Mouse (Mus musculus) neural tube, embryonic 15.5 days (tissue): ENCODE data around the gene Gm39566. TPM values are rescaled to one million over a fixed set of nuclear protein-coding genes. Genes with fewer than 3 reads are reported as not detected.

Experiments
- ATAC-seq: fragments of 200-750 bp; cut with Nextera tagmentation; 2 replicates; pipeline ENCODE4 v1.8.0; 2017; ENCODE audit warnings: mild to moderate bottlenecking, moderate TSS enrichment, moderate library complexity; ENCODE audit not compliant: low FRiP score
- H3K27ac ChIP-seq: fragments of 300-500 bp; sonication (generic); replicated peaks from 2 replicates; pipeline ENCODE4 v1.5.1; 2015; ENCODE audit warnings: mild to moderate bottlenecking, inconsistent platforms
- H3K27me3 ChIP-seq: fragments of 300-500 bp; sonication (generic); replicated peaks from 2 replicates; pipeline ENCODE4 v1.6.1; 2015; ENCODE audit warnings: inconsistent platforms
- H3K36me3 ChIP-seq: fragments of 300-500 bp; sonication (generic); 2 replicates; pipeline ENCODE4 v1.6.1; 2015; ENCODE audit warnings: inconsistent platforms
- H3K4me1 ChIP-seq: fragments of 300-500 bp; sonication (generic); 2 replicates; pipeline ENCODE4 v1.6.1; 2015; ENCODE audit warnings: inconsistent platforms
- H3K4me2 ChIP-seq: fragments of 300-500 bp; sonication (generic); 2 replicates; pipeline ENCODE4 v1.6.1; 2015; ENCODE audit warnings: inconsistent platforms, mild to moderate bottlenecking, moderate library complexity
- H3K4me3 ChIP-seq: fragments of 300-500 bp; sonication (generic); replicated peaks from 2 replicates; pipeline ENCODE4 v1.5.1; 2015; ENCODE audit warnings: mild to moderate bottlenecking, inconsistent platforms
- H3K9ac ChIP-seq: fragments of 300-500 bp; sonication (generic); replicated peaks from 2 replicates; pipeline ENCODE4 v1.6.1; 2015; ENCODE audit warnings: mild to moderate bottlenecking, inconsistent platforms
- H3K9me3 ChIP-seq: fragments of 300-500 bp; sonication (generic); replicated peaks from 2 replicates; pipeline ENCODE4 v1.6.1; 2016; ENCODE audit warnings: inconsistent platforms
- WGBS: fragments of 180-500 bp; shearing (Covaris S2); methylation state at CpG from one replicate; pipeline ENCODE4 v1.1.7; 2015; ENCODE audit warnings: mixed read lengths; 5-methylcytosine and 5-hydroxymethylcytosine counted together
- polyA plus RNA-seq: library from polyadenylated mRNA; unstranded; fragments of >200 nt; fragmentation: Nextera tagmentation; extraction: Ambion mirVana; gene quantifications from 2 replicates; pipeline ENCODE4 v1.2.1, GENCODE M21; 2015

Gm39566 gene
- polyA plus RNA-seq, 1 experiment from 2014 or later = not detected

GRCm38 (mm10) chr11:69767625-69767909 lies 47.5 kb downstream of the Gm39566 start:
- Histone ChIP-seq H3K4me2 (peak overlapping the region; percentile 74), H3K4me1 (peaks cover 33% of the 10 kb centered on the region), H3K9ac (0 out of 2 replicates have a peak overlapping the region, but pooled peaks have one; percentile 7), H3K27ac (no peak overlapping the region), H3K27me3 (no peaks in the 10 kb centered on the region), H3K36me3 (no peaks in the 10 kb centered on the region), H3K9me3 (no peaks in the 10 kb centered on the region), H3K4me3 (peak overlapping the region; percentile 71; the same call in 1 of the 2 replicates)
- no peak for ATAC-seq
- 63% methylated on average over 4 of the region's 4 CpGs for WGBS

GRCm38 (mm10) chr11:69766872-69767624 lies 48.0 kb downstream of the Gm39566 start:
- 64% methylated on average over 13 of the region's 13 CpGs for WGBS
- Histone ChIP-seq H3K9me3 (no peaks in the 10 kb centered on the region), H3K27ac (peak overlapping the region; percentile 89), H3K4me2 (peak overlapping the region; percentile 74), H3K4me3 (peak overlapping the region; percentile 71), H3K36me3 (no peaks in the 10 kb centered on the region), H3K4me1 (peaks cover 33% of the 10 kb centered on the region), H3K27me3 (no peaks in the 10 kb centered on the region), H3K9ac (peak overlapping the region; percentile 92)
- 0 out of 2 replicates have a peak, but pooled peaks have one; percentile 13 for ATAC-seq

- Histone ChIP-seq H3K4me2 (peak overlapping the region; percentile 74), H3K4me3 (peak overlapping the region; percentile 71), H3K36me3 (no peaks in the 10 kb centered on the region), H3K9ac (peak overlapping the region; percentile 92), H3K27ac (peak overlapping the region; percentile 89), H3K4me1 (peaks cover 33% of the 10 kb centered on the region), H3K9me3 (no peaks in the 10 kb centered on the region), H3K27me3 (no peaks in the 10 kb centered on the region)
- 0% methylated on average over 32 of the region's 37 CpGs for WGBS
- ATAC-seq = peak; percentile 88
These were observed 48.9 kb downstream of the Gm39566 start for GRCm38 (mm10) chr11:69766126-69766609.

- H3K36me3 ChIP-seq = no peaks in the 10 kb centered on the region
- H3K4me2 ChIP-seq = peak within 1 kb of the TSS; percentile 74
- WGBS = 17% methylated on average over 35 of the region's 55 CpGs
- no peaks in the 10 kb centered on the region for H3K27me3 ChIP-seq
- peak; percentile 58 for ATAC-seq
- H3K9ac ChIP-seq = peak within 1 kb of the TSS; percentile 92
- H3K4me3 ChIP-seq = peak within 1 kb of the TSS; percentile 71
- H3K27ac ChIP-seq = peak within 1 kb of the TSS; percentile 89
- peaks cover 37% of the 10 kb centered on the region for H3K4me1 ChIP-seq
- H3K9me3 ChIP-seq = no peaks in the 10 kb centered on the region
These were observed 49.6 kb downstream of the Gm39566 start, which contains the start of gene Zbtb4 for GRCm38 (mm10) chr11:69765221-69766125. Gene Zbtb4, plus strand, starts transcription at chr11:69765912.

- H3K27ac ChIP-seq = no peak overlapping the region
- no peak overlapping the region for H3K9ac ChIP-seq
- no peak overlapping the region for H3K4me2 ChIP-seq
- no peaks in the 10 kb centered on the region for H3K27me3 ChIP-seq
- no peaks in the 10 kb centered on the region for H3K9me3 ChIP-seq
- no peaks in the 10 kb centered on the region for H3K36me3 ChIP-seq
- peaks cover 47% of the 10 kb centered on the region for H3K4me1 ChIP-seq
- no peak overlapping the region for H3K4me3 ChIP-seq
- no peak for ATAC-seq
- WGBS = 73% methylated on average over 7 of the region's 7 CpGs
These were observed 51.5 kb downstream of the Gm39566 start for GRCm38 (mm10) chr11:69763551-69763950.

- Histone ChIP-seq H3K4me3 (no peak within 1 kb of the TSS), H3K4me2 (no peak within 1 kb of the TSS), H3K9me3 (no peaks in the 10 kb centered on the region), H3K9ac (0 out of 2 replicates have a peak within 1 kb of the TSS, but pooled peaks have one; percentile 7), H3K27ac (peak within 1 kb of the TSS; percentile 99), H3K36me3 (no peaks in the 10 kb centered on the region), H3K27me3 (no peaks in the 10 kb centered on the region), H3K4me1 (peaks cover 41% of the 10 kb centered on the region)
- no peak for ATAC-seq
- WGBS = 65% methylated on average over 1 of the region's 1 CpGs
These were observed 53.2 kb downstream of the Gm39566 start, which contains the start of gene Slc35g3 for GRCm38 (mm10) chr11:69761868-69762267. Gene Slc35g3, minus strand, starts transcription at chr11:69761968.

Other genes with a start within 250 kb of the Gm39566 start
- gene Wrap53, start 235.0 kb downstream of the Gm39566 start, polyA plus RNA-seq = 18.1 and 18.8 TPM in 2 replicates
- gene Trp53, start 234.9 kb downstream of the Gm39566 start, polyA plus RNA-seq = 51.8 and 85.1 TPM in 2 replicates
- 76.7 and 77.0 TPM in 2 replicates for gene Atp1b2, start 209.4 kb downstream of the Gm39566 start, polyA plus RNA-seq
- not detected in 2 replicates for gene Shbg, start 197.4 kb downstream of the Gm39566 start, polyA plus RNA-seq
- gene Sat2, start 193.3 kb downstream of the Gm39566 start, polyA plus RNA-seq = 22.0 and 24.7 TPM in 2 replicates
- 32.5 and 38.7 TPM in 2 replicates for gene Fxr2, start 182.3 kb downstream of the Gm39566 start, polyA plus RNA-seq
- gene Sox15, start 160.0 kb downstream of the Gm39566 start, polyA plus RNA-seq = not detected in 2 replicates
- gene Mpdu1, start 152.7 kb downstream of the Gm39566 start, polyA plus RNA-seq = 95.1 and 101 TPM in 2 replicates
- 9.0 and 13.0 TPM in 2 replicates for gene Cd68, start 149.1 kb downstream of the Gm39566 start, polyA plus RNA-seq
- 437 and 477 TPM in 2 replicates for gene Eif4a1, start 142.9 kb downstream of the Gm39566 start, polyA plus RNA-seq
- 90.8 and 109 TPM in 2 replicates for gene Senp3, start 133.2 kb downstream of the Gm39566 start, polyA plus RNA-seq
- 0.19 and 0.43 TPM in 2 replicates for gene Tnfsf13, start 129.5 kb downstream of the Gm39566 start, polyA plus RNA-seq
- 4.1 and 5.3 TPM in 2 replicates for gene Tnfsf12, start 119.4 kb downstream of the Gm39566 start, polyA plus RNA-seq
- 1.8 and 2.3 TPM in 2 replicates for gene Tnfsfm13, start 119.2 kb downstream of the Gm39566 start, polyA plus RNA-seq
- 13.2 and 18.7 TPM in 2 replicates for gene Polr2a, start 56.7 kb downstream of the Gm39566 start, polyA plus RNA-seq
- gene Slc35g3, start 53.3 kb downstream of the Gm39566 start, polyA plus RNA-seq = 0.19 TPM in 1 of 2 replicates, not detected in the other
- gene Zbtb4, start 49.4 kb downstream of the Gm39566 start, polyA plus RNA-seq = 4.7 and 5.3 TPM in 2 replicates
- 2.1 and 3.0 TPM in 2 replicates for gene Chrnb1, start 19.4 kb downstream of the Gm39566 start, polyA plus RNA-seq
- gene Fgf11, start 13.4 kb downstream of the Gm39566 start, polyA plus RNA-seq = 8.5 and 8.7 TPM in 2 replicates
- 1.1 and 4.2 TPM in 2 replicates for gene Tmem102, start 9.7 kb downstream of the Gm39566 start, polyA plus RNA-seq
- not detected in 2 replicates for gene Spem2, start 3.2 kb upstream of the Gm39566 start, polyA plus RNA-seq
- 0.29 and 0.34 TPM in 2 replicates for gene Spem1, start 6.9 kb upstream of the Gm39566 start, polyA plus RNA-seq
- 19.4 and 21.4 TPM in 2 replicates for gene Nlgn2, start 22.5 kb upstream of the Gm39566 start, polyA plus RNA-seq
- 368 and 430 TPM in 2 replicates for gene Tmem256, start 23.2 kb upstream of the Gm39566 start, polyA plus RNA-seq
- gene Plscr3, start 31.1 kb upstream of the Gm39566 start, polyA plus RNA-seq = 44.3 and 53.1 TPM in 2 replicates
- gene Tnk1, start 43.4 kb upstream of the Gm39566 start, polyA plus RNA-seq = 0.19 and 1.9 TPM in 2 replicates
- gene Tmem95, start 62.7 kb upstream of the Gm39566 start, polyA plus RNA-seq = not detected in 2 replicates
- gene Kctd11, start 66.1 kb upstream of the Gm39566 start, polyA plus RNA-seq = 2.1 and 3.2 TPM in 2 replicates
- gene Acap1, start 80.2 kb upstream of the Gm39566 start, polyA plus RNA-seq = 0.40 and 16.3 TPM in 2 replicates
- 6.3 and 6.5 TPM in 2 replicates for gene 2810408A11Rik, start 85.7 kb upstream of the Gm39566 start, polyA plus RNA-seq
- 15.7 and 17.0 TPM in 2 replicates for gene Neurl4, start 85.8 kb upstream of the Gm39566 start, polyA plus RNA-seq
- gene Gps2, start 98.6 kb upstream of the Gm39566 start, polyA plus RNA-seq = 63.1 and 64.7 TPM in 2 replicates
- 1,034 and 1,270 TPM in 2 replicates for gene Eif5a, start 106.7 kb upstream of the Gm39566 start, polyA plus RNA-seq
- 5.0 and 6.3 TPM in 2 replicates for gene Ybx2, start 120.5 kb upstream of the Gm39566 start, polyA plus RNA-seq
- gene Slc2a4, start 132.9 kb upstream of the Gm39566 start, polyA plus RNA-seq = 4.4 and 8.5 TPM in 2 replicates
- 0.33 and 64.8 TPM in 2 replicates for gene Cldn7, start 149.5 kb upstream of the Gm39566 start, polyA plus RNA-seq
- 23.6 and 27.2 TPM in 2 replicates for gene Ctdnep1, start 165.9 kb upstream of the Gm39566 start, polyA plus RNA-seq
- gene Elp5, start 167.2 kb upstream of the Gm39566 start, polyA plus RNA-seq = 159 and 167 TPM in 2 replicates
- gene Gabarap, start 175.8 kb upstream of the Gm39566 start, polyA plus RNA-seq = 549 and 565 TPM in 2 replicates
- gene Phf23, start 180.5 kb upstream of the Gm39566 start, polyA plus RNA-seq = 53.5 and 57.8 TPM in 2 replicates
- gene Dvl2, start 185.3 kb upstream of the Gm39566 start, polyA plus RNA-seq = 22.6 and 25.1 TPM in 2 replicates
- gene Acadvl, start 200.1 kb upstream of the Gm39566 start, polyA plus RNA-seq = 61.7 and 65.7 TPM in 2 replicates
- gene Dlg4, start 201.6 kb upstream of the Gm39566 start, polyA plus RNA-seq = 20.1 and 24.7 TPM in 2 replicates
- gene Asgr1, start 238.8 kb upstream of the Gm39566 start, polyA plus RNA-seq = 1.7 and 2.1 TPM in 2 replicates